Mouse (Mus musculus) frontal cortex, postnatal 25 days (tissue): Measurements from ENCODE around the gene Faf2.
"Not testable (repeated sequence)": the region's sequence is repeated elsewhere in the genome, so short reads cannot be mapped to it uniquely, and the experiment has no call there.

Source experiments
- DNase-seq, 2 experiments: peaks; one replicate each; pipeline ENCODE4 v3.0.0; 2022; ENCODE audit warnings: low spot score in 2 of 2

The Faf2 gene

GRCm38 (mm10) chr13:54607204-54607603 is 14.4 kb upstream of the Faf2 start:
- no peak for DNase-seq

- no peak for DNase-seq
Measured at GRCm38 (mm10) chr13:54608002-54608401, 13.6 kb upstream of the Faf2 start.

DNA sequence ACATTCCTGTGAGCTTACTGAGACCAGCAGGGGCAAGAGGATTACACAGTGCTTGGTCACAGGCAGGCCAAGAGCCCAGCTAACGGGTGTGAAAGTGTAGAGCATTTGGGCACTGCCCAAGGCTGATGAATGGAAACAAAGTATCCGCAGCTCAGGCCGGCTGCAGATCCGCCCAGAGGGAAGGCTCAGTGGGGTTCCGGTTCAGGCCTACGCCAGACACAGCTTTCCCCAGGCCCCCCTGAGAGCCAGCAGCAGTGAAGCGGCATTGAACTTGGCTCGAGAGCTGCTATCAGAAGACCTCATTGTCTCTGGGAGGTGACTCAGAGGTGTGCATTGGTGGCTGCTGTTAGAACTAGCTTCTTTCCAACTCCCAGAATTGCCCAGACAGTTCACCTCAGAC is 12.9 kb upstream of the Faf2 start:
- peak in 1 of 2 experiments; percentile 26 for DNase-seq

- no peak for DNase-seq
Measured at GRCm38 (mm10) chr13:54609301-54609700, 12.3 kb upstream of the Faf2 start.

DNA sequence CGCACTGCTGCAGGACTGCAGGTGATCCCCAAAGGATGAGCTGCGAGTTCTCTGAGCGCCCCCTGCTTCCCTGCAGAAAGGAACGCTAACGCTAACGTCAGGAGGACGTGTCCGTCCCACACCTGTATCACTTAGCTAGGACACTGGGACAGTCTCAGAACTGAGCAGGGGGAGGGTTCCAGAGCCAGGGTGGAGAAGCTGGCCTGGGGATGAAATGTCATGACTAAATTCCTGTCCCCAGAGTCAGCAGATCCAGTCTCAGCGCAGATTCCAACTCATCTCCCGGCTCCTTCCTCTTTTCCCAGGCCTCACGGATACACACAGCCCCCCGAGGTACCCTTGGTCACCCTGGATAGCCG is 11.0 kb upstream of the Faf2 start:
- DNase-seq = no peak

DNA sequence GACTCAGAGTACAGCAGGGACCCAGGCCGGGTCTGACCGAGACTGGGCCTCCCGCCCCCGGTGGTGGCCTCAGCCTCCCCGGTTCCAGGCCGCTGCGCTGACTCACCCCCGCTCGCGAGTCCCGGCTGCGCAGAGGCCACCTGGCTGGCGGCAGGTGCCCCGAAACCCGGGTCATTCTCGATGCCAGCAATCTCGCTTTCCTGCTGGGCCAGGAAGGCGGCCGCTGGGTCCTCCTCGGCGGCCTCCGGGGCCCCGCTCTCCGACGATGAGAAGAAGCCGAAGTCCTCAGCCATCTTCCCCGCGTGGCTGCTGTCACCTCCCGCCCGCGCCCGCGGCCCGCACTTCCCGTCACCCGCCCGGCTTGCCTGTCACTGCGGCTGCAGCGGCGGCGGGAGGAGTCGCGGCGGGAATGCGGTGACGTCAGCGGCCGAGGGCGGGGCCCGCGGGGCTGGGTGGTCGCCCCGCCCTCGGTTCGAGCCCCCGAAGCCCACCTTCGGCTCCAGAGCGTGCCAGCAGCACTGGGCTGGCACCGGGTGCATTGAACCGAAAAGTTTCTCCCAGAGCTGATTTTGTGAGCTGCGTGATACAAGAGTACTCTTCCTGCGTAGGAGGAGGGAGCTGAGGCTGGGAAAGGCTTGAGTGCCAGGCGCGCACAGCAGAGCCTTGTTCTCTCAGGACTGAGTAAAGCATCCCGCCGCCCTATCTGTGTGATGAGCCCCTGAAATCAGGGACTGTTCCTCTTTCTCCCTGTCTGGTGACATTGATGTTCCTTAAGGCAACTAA is 10.4 kb upstream of the Faf2 start, which contains the start of gene Cltb:
Cltb (minus strand) TSS at position 373 of the 783 bp plus-strand sequence.
- DNase-seq = peak; percentile 79 to 89

DNA sequence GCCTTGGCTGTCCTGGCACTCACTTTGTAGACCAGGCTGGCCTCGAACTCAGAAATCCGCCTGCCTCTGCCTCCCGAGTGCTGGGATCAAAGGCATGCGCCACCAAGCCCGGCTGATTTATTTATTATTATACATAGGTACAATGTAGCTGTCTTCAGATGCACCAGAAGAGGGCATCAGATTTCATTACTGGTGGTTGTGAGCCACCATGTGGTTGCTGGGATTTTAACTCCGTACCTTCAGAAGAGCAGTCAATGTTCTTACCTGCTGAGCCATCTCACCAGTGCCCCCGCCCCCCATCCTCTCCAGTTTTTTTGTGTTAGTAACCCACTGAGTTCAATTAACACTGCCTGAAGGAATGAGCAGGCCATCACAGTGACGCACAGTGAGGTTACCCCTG is 8.4 kb upstream of the Faf2 start:
- DNase-seq = not testable (repeated sequence)

DNA sequence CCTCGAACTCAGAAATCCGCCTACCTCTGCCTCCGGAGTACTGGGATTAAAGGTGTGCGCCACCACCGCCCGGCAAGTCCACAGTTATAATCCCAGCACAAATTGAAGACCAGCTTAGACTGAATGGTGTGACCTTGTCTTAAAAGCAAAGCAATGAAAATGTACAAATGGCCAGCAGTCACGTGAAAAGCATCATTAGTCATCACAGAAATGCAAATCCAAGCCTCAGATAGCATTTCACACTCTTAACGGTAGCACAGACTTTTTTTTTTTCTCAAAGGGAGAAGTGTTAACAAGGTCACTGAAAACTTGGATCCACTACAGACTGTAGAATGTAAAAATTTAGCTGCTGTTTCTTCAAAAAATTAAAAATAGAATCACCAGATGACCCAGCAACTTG is 5.3 kb upstream of the Faf2 start:
- no peak for DNase-seq

- no peak for DNase-seq
Measured at GRCm38 (mm10) chr13:54616998-54617397, 4.6 kb upstream of the Faf2 start.

- DNase-seq = no peak
Measured at GRCm38 (mm10) chr13:54621960-54622521, 457 bp downstream of the Faf2 start.

DNA sequence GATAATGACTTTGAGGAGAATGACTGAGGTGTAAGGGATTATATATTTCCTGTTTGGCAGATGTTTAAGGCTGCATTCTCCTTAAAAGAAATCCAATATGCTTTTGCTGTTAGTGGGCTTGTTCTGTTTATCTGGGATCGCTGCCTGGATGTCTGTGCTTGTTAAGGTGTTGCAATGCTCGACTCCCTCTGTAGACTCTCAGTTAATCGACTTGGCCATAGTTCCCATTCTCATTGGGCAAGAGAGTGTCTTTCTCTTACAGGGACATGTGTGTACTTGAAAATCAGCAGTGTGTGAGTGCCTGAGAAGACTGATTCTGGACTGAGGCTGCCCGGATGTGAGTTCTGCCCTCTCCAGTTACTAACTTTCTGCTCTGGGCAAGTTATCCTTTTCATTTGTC is 7.5 kb downstream of the Faf2 start:
- no peak for DNase-seq

DNA sequence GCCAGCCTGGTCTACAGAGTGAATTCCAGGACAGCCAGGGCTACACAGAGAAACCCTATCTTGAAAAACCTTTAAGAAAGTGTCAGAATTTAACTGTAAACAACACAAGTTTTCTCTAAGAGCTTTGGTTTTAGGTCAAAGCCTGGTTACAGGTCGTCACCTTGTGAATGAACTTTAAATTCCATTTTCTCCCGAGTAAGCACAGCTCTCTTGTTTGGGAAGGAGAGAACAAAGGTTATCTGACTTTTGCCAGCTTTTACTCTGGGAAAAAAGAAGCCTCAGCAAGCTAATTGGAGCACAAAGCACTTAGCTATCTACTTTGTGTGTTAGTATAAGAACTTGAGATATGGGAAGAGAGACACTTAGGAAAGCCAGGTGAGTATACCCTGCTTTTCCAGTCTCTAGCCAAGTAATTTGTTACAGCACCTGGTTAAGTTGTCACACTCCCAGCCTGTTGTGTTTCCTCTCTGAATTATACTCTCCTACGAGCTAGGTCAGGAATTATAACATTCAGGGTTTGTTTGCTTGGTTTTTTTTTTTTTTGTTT is 11.2 kb downstream of the Faf2 start:
- DNase-seq = no peak

DNA sequence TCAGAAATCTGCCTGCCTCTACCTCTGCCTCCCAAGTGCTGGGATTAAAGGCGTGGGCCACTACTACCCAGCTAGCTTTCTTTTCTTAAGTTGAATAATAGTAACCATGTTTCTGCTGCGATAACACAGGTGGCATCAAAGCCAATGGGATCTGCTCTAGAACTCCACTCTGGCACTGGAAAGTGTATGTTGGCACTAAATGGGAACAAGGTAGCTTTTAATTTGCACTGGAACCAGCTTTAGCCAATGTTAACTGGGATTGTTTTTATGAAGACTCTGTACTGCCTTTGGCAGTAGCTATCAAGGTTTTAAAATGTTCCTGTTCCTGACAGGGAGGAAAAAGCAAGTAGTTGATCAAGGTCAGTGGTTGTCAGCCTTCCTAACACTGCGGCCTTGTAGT is 13.4 kb downstream of the Faf2 start:
- no peak for DNase-seq

DNA sequence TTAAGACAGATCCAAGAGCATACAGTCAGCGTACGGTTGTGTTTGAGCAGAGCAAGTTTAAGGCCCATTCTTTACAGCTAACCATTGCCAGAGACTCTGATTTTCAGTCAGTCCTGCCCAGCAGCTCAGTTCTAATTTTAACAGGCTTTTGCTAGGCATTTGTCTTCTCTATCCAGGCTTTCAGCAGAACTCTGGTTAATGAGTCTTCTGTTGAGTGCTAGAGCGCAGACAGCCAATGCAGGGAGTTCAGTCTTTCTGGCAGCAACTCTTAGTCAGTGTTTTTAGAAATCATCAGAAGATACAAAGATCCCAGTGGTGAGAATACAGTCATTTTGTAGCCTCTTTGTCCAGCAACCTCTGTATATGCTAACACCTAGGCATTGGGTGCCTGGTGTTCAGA is 28.9 kb downstream of the Faf2 start:
- no peak for DNase-seq

GRCm38 (mm10) chr13:54660877-54661276 is 39.3 kb downstream of the Faf2 start:
- DNase-seq = no peak

GRCm38 (mm10) chr13:54661358-54661757 is 39.8 kb downstream of the Faf2 start:
- no peak for DNase-seq

DNA sequence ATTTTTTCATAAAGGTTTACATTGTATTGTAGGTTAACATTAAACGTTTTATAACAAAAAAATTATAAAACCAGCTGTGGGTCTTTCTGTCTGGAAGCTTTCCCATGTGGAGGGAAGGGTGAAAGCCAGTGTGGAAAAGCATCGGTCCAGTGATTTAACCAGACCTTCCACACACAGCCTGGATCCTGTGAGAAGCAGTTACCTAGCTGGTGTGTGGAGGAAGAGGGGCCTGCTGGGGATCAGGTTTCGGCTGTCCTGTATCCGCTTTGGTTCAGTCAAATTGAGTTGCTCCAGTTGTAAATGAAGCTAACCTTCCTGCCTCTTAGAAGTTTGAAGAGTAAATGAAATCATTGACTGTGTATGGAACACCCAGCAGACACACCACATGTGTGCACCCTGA is 42.4 kb downstream of the Faf2 start:
- DNase-seq = no peak

- DNase-seq = no peak
Measured at GRCm38 (mm10) chr13:54664509-54664908, 42.9 kb downstream of the Faf2 start.

- DNase-seq = no peak
Measured at GRCm38 (mm10) chr13:54665062-54665461, 43.5 kb downstream of the Faf2 start.

- no peak for DNase-seq
Measured at GRCm38 (mm10) chr13:54670491-54670890, 48.9 kb downstream of the Faf2 start.

DNA sequence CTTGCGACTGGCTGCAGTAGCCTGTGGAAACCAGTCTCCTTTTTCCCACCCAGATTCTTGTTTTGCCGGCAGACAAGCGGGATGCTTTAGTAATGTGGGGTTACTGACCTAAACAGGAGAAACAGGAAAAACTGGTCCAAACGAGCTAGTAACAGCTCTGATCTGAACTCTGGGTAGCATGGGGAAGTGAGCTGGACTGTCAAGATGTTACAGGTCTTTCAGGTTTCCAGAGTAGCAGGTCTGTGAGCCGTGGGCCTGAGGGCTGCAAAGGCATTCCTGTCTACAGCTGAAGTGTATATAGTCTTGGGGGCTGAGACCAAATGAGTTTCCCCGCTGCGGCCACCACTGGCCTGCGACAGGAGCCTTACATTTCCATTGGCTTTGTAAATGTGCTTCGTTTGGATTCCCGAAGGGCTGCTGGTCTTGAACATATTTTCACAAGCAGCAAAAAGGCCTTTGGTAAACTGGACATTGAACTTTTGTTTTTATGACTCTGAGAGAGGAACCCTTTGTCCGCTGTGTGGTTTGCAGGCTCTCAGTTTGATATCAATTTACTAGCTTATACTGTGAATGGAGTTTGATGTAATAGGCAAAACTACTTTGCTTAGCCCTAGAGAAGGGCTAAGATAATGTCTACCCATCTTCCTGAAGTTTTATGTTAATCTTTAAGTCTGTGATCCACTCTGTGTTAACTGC is 54.5 kb downstream of the Faf2 start:
- no peak for DNase-seq

GRCm38 (mm10) chr13:54678263-54678662 is 56.7 kb downstream of the Faf2 start:
- no peak for DNase-seq
